Mouse (Mus musculus) ovary, adult 18-20 months (tissue): ENCODE data around the gene Ankib1.
"Not testable (repeated sequence)": the region's sequence is repeated elsewhere in the genome, so short reads cannot be mapped to it uniquely, and the experiment has no call there.

ENCODE experiments used
- DNase-seq: peaks from one replicate; pipeline ENCODE4 v3.0.0; 2022; ENCODE audit warnings: low spot score, mixed read lengths

Gene Ankib1

GRCm38 (mm10) chr5:3802433-3803291 lies at the start of gene Ankib1, which contains the start of gene Krit1:
Gene Ankib1, minus strand, starts transcription at chr5:3802925.
Gene Krit1, plus strand, starts transcription at chr5:3803184.
- peak; percentile 77 for DNase-seq

- DNase-seq = no peak
These were observed 42.3 kb upstream of the Ankib1 start, which contains the start of gene Lrrd1 for GRCm38 (mm10) chr5:3845026-3845425. Gene Lrrd1, plus strand, starts transcription at chr5:3845173.

- DNase-seq = no peak
These were observed 31.4 kb upstream of the Ankib1 start for GRCm38 (mm10) chr5:3834107-3834506.

GRCm38 (mm10) chr5:3808472-3808871 lies 5.7 kb upstream of the Ankib1 start:
- no peak for DNase-seq

- DNase-seq = no peak
These were observed 804 bp upstream of the Ankib1 start for GRCm38 (mm10) chr5:3803292-3804165.

GRCm38 (mm10) chr5:3801672-3802432 lies 873 bp downstream of the Ankib1 start:
- no peak for DNase-seq

- DNase-seq = no peak
These were observed 1.8 kb downstream of the Ankib1 start for GRCm38 (mm10) chr5:3800881-3801280.

- no peak for DNase-seq
These were observed 2.7 kb downstream of the Ankib1 start for GRCm38 (mm10) chr5:3800041-3800440.

- not testable (repeated sequence) for DNase-seq
These were observed 4.1 kb downstream of the Ankib1 start for GRCm38 (mm10) chr5:3798656-3799055.

GRCm38 (mm10) chr5:3797101-3797500 lies 5.6 kb downstream of the Ankib1 start:
- not testable (repeated sequence) for DNase-seq

- DNase-seq = no peak
These were observed 11.7 kb downstream of the Ankib1 start for GRCm38 (mm10) chr5:3791048-3791447.

GRCm38 (mm10) chr5:3787548-3787947 lies 15.2 kb downstream of the Ankib1 start:
- DNase-seq = no peak

GRCm38 (mm10) chr5:3784751-3785496 lies 17.8 kb downstream of the Ankib1 start:
- no peak for DNase-seq

- DNase-seq = no peak
These were observed 18.6 kb downstream of the Ankib1 start for GRCm38 (mm10) chr5:3783947-3784681.

- no peak for DNase-seq
These were observed 20.1 kb downstream of the Ankib1 start for GRCm38 (mm10) chr5:3782670-3783069.

- DNase-seq = no peak
These were observed 30.7 kb downstream of the Ankib1 start for GRCm38 (mm10) chr5:3772017-3772416.

- DNase-seq = no peak
These were observed 31.2 kb downstream of the Ankib1 start for GRCm38 (mm10) chr5:3771512-3771911.

- DNase-seq = not testable (repeated sequence)
These were observed 52.2 kb downstream of the Ankib1 start for GRCm38 (mm10) chr5:3750536-3750935.

- not testable (repeated sequence) for DNase-seq
These were observed 69.9 kb downstream of the Ankib1 start for GRCm38 (mm10) chr5:3732846-3733245.

GRCm38 (mm10) chr5:3728820-3729219 lies 73.9 kb downstream of the Ankib1 start:
- no peak for DNase-seq
